Mouse (Mus musculus) hindbrain, postnatal 0 days (tissue): ENCODE data around the gene Ipo5. TPM values are rescaled to one million over a fixed set of nuclear protein-coding genes. Genes with fewer than 3 reads are reported as not detected.

Experiments
- ATAC-seq: fragments of 200-750 bp; cut with Nextera tagmentation; 2 replicates; pipeline ENCODE4 v1.8.0; 2017; ENCODE audit warnings: mild to moderate bottlenecking, moderate TSS enrichment, moderate library complexity
- DNase-seq: peaks from one replicate; pipeline ENCODE4 v3.0.0-alpha.2; 2015; ENCODE audit warnings: low spot score
- H3K27ac ChIP-seq: fragments of 300-500 bp; sonication (generic); 2 replicates; pipeline ENCODE4 v1.5.1; 2014; ENCODE audit warnings: mild to moderate bottlenecking
- H3K27me3 ChIP-seq: fragments of 300-500 bp; sonication (generic); 2 replicates; pipeline ENCODE4 v1.6.1; 2014; ENCODE audit warnings: low read length, mixed read lengths; ENCODE audit not compliant: insufficient read depth
- H3K36me3 ChIP-seq: fragments of 300-500 bp; sonication (generic); 2 replicates; pipeline ENCODE4 v1.6.1; 2014; ENCODE audit warnings: low read length, mixed read lengths; ENCODE audit not compliant: insufficient read depth
- H3K4me1 ChIP-seq: fragments of 300-500 bp; sonication (generic); 2 replicates; pipeline ENCODE4 v1.6.1; 2014; ENCODE audit warnings: antibody characterized with exemption, low read length, mixed read lengths; ENCODE audit not compliant: insufficient read depth
- H3K4me2 ChIP-seq: fragments of 300-500 bp; sonication (generic); 2 replicates; pipeline ENCODE4 v1.6.1; 2014; ENCODE audit warnings: low read depth, mild to moderate bottlenecking, low read length, moderate library complexity, mixed read lengths
- H3K4me3 ChIP-seq: fragments of 300-500 bp; sonication (generic); 2 replicates; pipeline ENCODE4 v1.5.1; 2014; ENCODE audit warnings: low read length
- H3K9ac ChIP-seq: fragments of 300-500 bp; sonication (generic); replicated peaks from 2 replicates; pipeline ENCODE4 v1.6.1; 2014; ENCODE audit warnings: mild to moderate bottlenecking, low read length, moderate library complexity, mixed read lengths
- H3K9me3 ChIP-seq: fragments of 300-500 bp; sonication (generic); 2 replicates; pipeline ENCODE4 v1.6.1; 2016; ENCODE audit warnings: low read length, mixed read lengths
- CTCF ChIP-seq: IDR thresholded peaks from 2 replicates; pipeline ENCODE4 v1.5.1; 2016; ENCODE audit warnings: antibody characterized with exemption, control low read depth, low read depth
- WGBS: fragments of 180-500 bp; shearing (Covaris S2); extraction: QIAGEN DNeasy Blood & Tissue Kit; methylation state at CpG from one replicate; pipeline ENCODE4 v1.1.7; 2014; 5-methylcytosine and 5-hydroxymethylcytosine counted together
- polyA plus RNA-seq: library from polyadenylated mRNA; unstranded; fragments of >200 nt; fragmentation: Nextera tagmentation; extraction: Ambion mirVana; gene quantifications from 2 replicates; pipeline ENCODE4 v1.2.1, GENCODE M21; 2015
- total RNA-seq: library from RNA; depleted of rRNA; stranded (reverse); fragments of >200 nt; gene quantifications from 2 replicates; pipeline ENCODE4 v1.2.3, GENCODE M21; 2014; rRNA removed

Ipo5 gene
- 73.9 and 74.2 TPM in 2 replicates for total RNA-seq
- polyA plus RNA-seq = 44.4 and 45.4 TPM in 2 replicates

- no peaks in the 10 kb centered on the region for H3K9me3 ChIP-seq
- ATAC-seq = peak; percentile 96
- 0% methylated on average over 33 of the region's 83 CpGs for WGBS
- H3K36me3 ChIP-seq = no peaks in the 10 kb centered on the region
- H3K9ac ChIP-seq = peak within 1 kb of the TSS; percentile 83
- H3K27me3 ChIP-seq = no peaks in the 10 kb centered on the region
- peak within 1 kb of the TSS; percentile 84 for H3K27ac ChIP-seq
- no peaks in the 10 kb centered on the region; the same call in 1 of the 2 replicates for H3K4me1 ChIP-seq
- H3K4me2 ChIP-seq = peak within 1 kb of the TSS; percentile 95
- TF ChIP-seq CTCF = no peak
- H3K4me3 ChIP-seq = peak within 1 kb of the TSS; percentile 65
- peak; percentile 98 for DNase-seq
Measured at GRCm38 (mm10) chr14:120910733-120911324, at the start of gene Ipo5. Ipo5 (plus strand) TSS chr14:120911224.

GRCm38 (mm10) chr14:120863205-120863604 is 47.8 kb upstream of the Ipo5 start:
- H3K9me3 ChIP-seq = no peaks in the 10 kb centered on the region
- TF ChIP-seq CTCF = no peak
- H3K4me1 ChIP-seq = no peaks in the 10 kb centered on the region
- no peak overlapping the region for H3K4me2 ChIP-seq
- no peak overlapping the region for H3K27ac ChIP-seq
- H3K4me3 ChIP-seq = no peak overlapping the region
- DNase-seq = no peak
- no peaks in the 10 kb centered on the region for H3K36me3 ChIP-seq
- WGBS = 89% methylated on average over 3 of the region's 3 CpGs
- no peaks in the 10 kb centered on the region for H3K27me3 ChIP-seq
- no peak overlapping the region for H3K9ac ChIP-seq
- no peak for ATAC-seq

- Histone ChIP-seq H3K9me3 (no peaks in the 10 kb centered on the region), H3K9ac (no peak overlapping the region), H3K27me3 (no peaks in the 10 kb centered on the region), H3K4me2 (no peak overlapping the region), H3K4me1 (no peaks in the 10 kb centered on the region), H3K36me3 (no peaks in the 10 kb centered on the region), H3K4me3 (no peak overlapping the region), H3K27ac (no peak overlapping the region)
- no peak for ATAC-seq
- TF ChIP-seq CTCF = no peak
- no peak for DNase-seq
- whole genome bisulfite sequencing = 89% methylated on average over 4 of the region's 4 CpGs
Measured at GRCm38 (mm10) chr14:120864896-120865295, 46.1 kb upstream of the Ipo5 start.

- Histone ChIP-seq H3K4me2 (no peak overlapping the region), H3K36me3 (no peaks in the 10 kb centered on the region), H3K9me3 (no peaks in the 10 kb centered on the region), H3K4me1 (no peaks in the 10 kb centered on the region), H3K9ac (no peak overlapping the region), H3K27me3 (no peaks in the 10 kb centered on the region), H3K27ac (no peak overlapping the region), H3K4me3 (no peak overlapping the region)
- 0 out of 2 replicates have a peak, but pooled peaks have one; percentile 2 for TF ChIP-seq CTCF
- 93% methylated on average over 8 of the region's 8 CpGs for WGBS
- no peak for DNase-seq
- ATAC-seq = no peak
Measured at GRCm38 (mm10) chr14:120866573-120866972, 44.5 kb upstream of the Ipo5 start.

- H3K9me3 ChIP-seq = no peaks in the 10 kb centered on the region
- H3K36me3 ChIP-seq = no peaks in the 10 kb centered on the region
- H3K27me3 ChIP-seq = no peaks in the 10 kb centered on the region
- WGBS = 81% methylated on average over 5 of the region's 5 CpGs
- H3K4me1 ChIP-seq = no peaks in the 10 kb centered on the region
- no peak overlapping the region for H3K4me2 ChIP-seq
- TF ChIP-seq CTCF = no peak
- DNase-seq (no peak), ATAC-seq (no peak)
- H3K9ac ChIP-seq = no peak overlapping the region
- no peak overlapping the region for H3K4me3 ChIP-seq
- H3K27ac ChIP-seq = no peak overlapping the region
Measured at GRCm38 (mm10) chr14:120867121-120867520, 43.9 kb upstream of the Ipo5 start.

GRCm38 (mm10) chr14:120868494-120868893 is 42.5 kb upstream of the Ipo5 start:
- H3K9me3 ChIP-seq = no peaks in the 10 kb centered on the region
- no peaks in the 10 kb centered on the region for H3K4me1 ChIP-seq
- H3K9ac ChIP-seq = no peak overlapping the region
- peak; percentile 63; the same call in 1 of the 2 replicates for ATAC-seq
- no peaks in the 10 kb centered on the region for H3K27me3 ChIP-seq
- no peaks in the 10 kb centered on the region for H3K36me3 ChIP-seq
- no peak overlapping the region for H3K27ac ChIP-seq
- DNase-seq = peak; percentile 75
- H3K4me3 ChIP-seq = no peak overlapping the region
- WGBS = 30% methylated on average over 8 of the region's 8 CpGs
- TF ChIP-seq CTCF = no peak
- H3K4me2 ChIP-seq = no peak overlapping the region

GRCm38 (mm10) chr14:120870736-120871135 is 40.3 kb upstream of the Ipo5 start:
- Histone ChIP-seq H3K4me2 (no peak overlapping the region), H3K4me3 (no peak overlapping the region), H3K9me3 (no peaks in the 10 kb centered on the region), H3K27ac (no peak overlapping the region), H3K27me3 (no peaks in the 10 kb centered on the region), H3K36me3 (no peaks in the 10 kb centered on the region), H3K9ac (no peak overlapping the region), H3K4me1 (no peaks in the 10 kb centered on the region)
- 50% methylated on average over 5 of the region's 5 CpGs for WGBS
- DNase-seq (no peak), ATAC-seq (no peak)
- no peak for TF ChIP-seq CTCF
